Mouse (Mus musculus) MEL (cell line): ENCODE results near the gene Gm31571.
"Not testable (repeated sequence)": the region's sequence is repeated elsewhere in the genome, so short reads cannot be mapped to it uniquely, and the experiment has no call there.

ENCODE experiments used
- CTCF ChIP-seq, 3 experiments: IDR thresholded peaks in 2 of 3; conservative IDR thresholded peaks in 1 of 3; 2 replicates each; pipeline ENCODE4 v1.5.1; 2011 to 2012; ENCODE audit warnings: low read length in 3 of 3, low read depth in 2 of 3, mild to moderate bottlenecking in 2 of 3, improper control_type of control experiment in 1 of 3, inconsistent platforms in 1 of 3, mixed read lengths in 1 of 3, moderate library complexity in 1 of 3; ENCODE audit not compliant: control insufficient read depth in 1 of 3, insufficient read depth in 1 of 3, poor library complexity in 1 of 3, severe bottlenecking in 1 of 3
- EP300 ChIP-seq, 2 experiments: IDR thresholded peaks; 2 replicates each; pipeline ENCODE4 v1.6.1; 2011; ENCODE audit warnings: improper control_type of control experiment in 2 of 2, low read length in 2 of 2, low read depth in 1 of 2, mild to moderate bottlenecking in 1 of 2
- HCFC1 ChIP-seq: IDR thresholded peaks from 2 replicates; pipeline ENCODE4 v1.6.1; 2012; ENCODE audit warnings: low read depth, mild to moderate bottlenecking, inconsistent platforms, low read length, improper control_type of control experiment, moderate library complexity
- POLR2A ChIP-seq, 2 experiments: IDR thresholded peaks; 2 replicates each; pipeline ENCODE4 v1.6.1; 2011 to 2012; ENCODE audit warnings: low read length in 2 of 2, mild to moderate bottlenecking in 2 of 2, control low read depth in 1 of 2, improper control_type of control experiment in 1 of 2, low read depth in 1 of 2, moderate library complexity in 1 of 2; ENCODE audit not compliant: control insufficient read depth in 1 of 2, insufficient read depth in 1 of 2, poor library complexity in 1 of 2
- RCOR1 ChIP-seq: IDR thresholded peaks from 2 replicates; pipeline ENCODE4 v1.6.1; 2012; ENCODE audit warnings: low read depth, mild to moderate bottlenecking, inconsistent platforms, low read length, improper control_type of control experiment
- ZC3H11A ChIP-seq: IDR thresholded peaks from 2 replicates; pipeline ENCODE4 v1.6.1; 2012; ENCODE audit warnings: low read depth, mild to moderate bottlenecking, inconsistent platforms, low read length, improper control_type of control experiment

GRCm38 (mm10) chrY:22051253-22051652, at the start of gene Gm31571:
- not testable (repeated sequence) for TF ChIP-seq RCOR1; CTCF (IDR thresholded peaks at IDR 0.05 in 2 of 3, conservative IDR thresholded peaks at IDR 0.05 in 1 of 3; ENCODE audit: control insufficient read depth in 1 of 3, insufficient read depth in 1 of 3, low read depth in 2 of 3, low read length in 3 of 3, poor library complexity in 1 of 3, severe bottlenecking in 1 of 3); ZC3H11A; POLR2A (IDR thresholded peaks at IDR 0.05; ENCODE audit: control insufficient read depth in 1 of 2, insufficient read depth in 1 of 2, low read depth in 1 of 2, low read length in 2 of 2, poor library complexity in 1 of 2); HCFC1; EP300 (IDR thresholded peaks at IDR 0.05; ENCODE audit: low read depth in 1 of 2, low read length in 2 of 2)
